Mouse (Mus musculus) liver, embryonic 14.5 days (tissue): ENCODE measurements around the gene Timmdc1. TPM values are rescaled to one million over a fixed set of nuclear protein-coding genes. Genes with fewer than 3 reads are reported as not detected.

ENCODE experiments used
- ATAC-seq: fragments of 200-750 bp; cut with Nextera tagmentation; 2 replicates; pipeline ENCODE4 v1.8.0; 2017; ENCODE audit warnings: moderate number of reproducible peaks, mild to moderate bottlenecking, moderate library complexity; ENCODE audit not compliant: insufficient read depth
- DNase-seq, 3 experiments: peaks; one replicate each; pipeline ENCODE4 v3.0.0-alpha.2; 2012 to 2013; ENCODE audit warnings: low read depth in 3 of 3, low spot score in 3 of 3
- H3K27ac ChIP-seq: fragments of 300-500 bp; sonication (generic); 2 replicates; pipeline ENCODE4 v1.5.1; 2014; ENCODE audit warnings: moderate library complexity, mild to moderate bottlenecking, control low read depth, inconsistent platforms
- H3K27me3 ChIP-seq: fragments of 300-500 bp; sonication (generic); 2 replicates; pipeline ENCODE4 v1.6.1; 2014; ENCODE audit warnings: mild to moderate bottlenecking, low read length, moderate library complexity; ENCODE audit not compliant: control insufficient read depth, insufficient read depth
- H3K36me3 ChIP-seq: fragments of 300-500 bp; sonication (generic); replicated peaks from 2 replicates; pipeline ENCODE4 v1.6.1; 2014; ENCODE audit warnings: low read depth; ENCODE audit not compliant: control insufficient read depth, insufficient read depth
- H3K4me1 ChIP-seq, 2 experiments: fragments of 200-500 bp in 1 of 2; fragments of 300-500 bp in 1 of 2; sonication (generic) in 1 of 2; replicated peaks; 2 replicates each; pipeline ENCODE4 v1.6.1; 2012 to 2014; ENCODE audit warnings: antibody characterized with exemption in 1 of 2, inconsistent platforms in 1 of 2, low read length in 1 of 2; ENCODE audit not compliant: control insufficient read depth in 2 of 2, insufficient read depth in 2 of 2
- H3K4me2 ChIP-seq: fragments of 300-500 bp; sonication (generic); 2 replicates; pipeline ENCODE4 v1.6.1; 2014; ENCODE audit warnings: low read depth, mild to moderate bottlenecking, control low read depth, moderate library complexity
- H3K4me3 ChIP-seq, 2 experiments: fragments of 200-500 bp in 1 of 2; fragments of 300-500 bp in 1 of 2; sonication (generic) in 1 of 2; 2 replicates each; pipeline ENCODE4 v1.5.1; 2012 to 2014; ENCODE audit warnings: low read depth in 2 of 2, low read length in 2 of 2, mild to moderate bottlenecking in 2 of 2, control low read depth in 1 of 2, inconsistent platforms in 1 of 2, moderate library complexity in 1 of 2; ENCODE audit not compliant: insufficient read depth in 1 of 2
- H3K9ac ChIP-seq: fragments of 300-500 bp; sonication (generic); replicated peaks from 2 replicates; pipeline ENCODE4 v1.6.1; 2014; ENCODE audit warnings: mild to moderate bottlenecking, control low read depth, moderate library complexity
- H3K9me3 ChIP-seq: fragments of 300-500 bp; sonication (generic); 2 replicates; pipeline ENCODE4 v1.6.1; 2016; ENCODE audit warnings: low read length, mixed read lengths; ENCODE audit not compliant: control insufficient read depth
- CTCF ChIP-seq: IDR thresholded peaks from 2 replicates; pipeline ENCODE4 v1.5.1; 2016; ENCODE audit warnings: antibody characterized with exemption, low read depth, control low read depth
- EP300 ChIP-seq: IDR thresholded peaks from 2 replicates; pipeline ENCODE4 v1.6.1; 2016; ENCODE audit warnings: antibody characterized with exemption, low read depth
- WGBS: fragments of 180-500 bp; shearing (Covaris S2); extraction: QIAGEN DNeasy Blood & Tissue Kit; methylation state at CpG from one replicate; pipeline ENCODE4 v1.1.7; 2014; ENCODE audit not compliant: insufficient replicate concordance; 5-methylcytosine and 5-hydroxymethylcytosine counted together
- polyA plus RNA-seq, 2 experiments: library from polyadenylated mRNA; depleted of rRNA in 1 of 2; stranded (reverse) in 1 of 2; unstranded in 1 of 2; fragments of >200 nt; fragmentation: Nextera tagmentation in 1 of 2; extraction: Ambion mirVana in 1 of 2; gene quantifications; 2 replicates each; pipeline versions ENCODE4 v1.2.1 to v1.2.3; 2012 to 2014

Gene Timmdc1
- polyA plus RNA-seq, 2 experiments, result 5.6 to 7.2 TPM

DNA sequence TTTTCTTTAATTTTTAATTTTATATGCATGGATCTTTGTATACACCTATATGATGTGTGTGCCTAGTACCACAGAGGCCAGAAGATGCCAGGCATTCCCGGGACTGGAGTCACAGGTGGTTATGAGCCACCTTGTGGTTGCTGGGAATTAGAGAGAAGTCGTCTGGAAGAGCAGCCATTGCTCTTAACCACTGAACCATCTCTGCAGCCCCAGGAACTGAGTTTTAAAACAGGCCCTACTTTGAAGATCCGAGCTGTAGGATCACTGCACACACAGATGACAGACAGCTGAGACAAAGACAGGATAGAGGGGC, 53.8 kb downstream of the Timmdc1 start:
- H3K27ac ChIP-seq, result no peak overlapping the region
- 28% methylated on average over 3 of the region's 3 CpGs for WGBS

DNA sequence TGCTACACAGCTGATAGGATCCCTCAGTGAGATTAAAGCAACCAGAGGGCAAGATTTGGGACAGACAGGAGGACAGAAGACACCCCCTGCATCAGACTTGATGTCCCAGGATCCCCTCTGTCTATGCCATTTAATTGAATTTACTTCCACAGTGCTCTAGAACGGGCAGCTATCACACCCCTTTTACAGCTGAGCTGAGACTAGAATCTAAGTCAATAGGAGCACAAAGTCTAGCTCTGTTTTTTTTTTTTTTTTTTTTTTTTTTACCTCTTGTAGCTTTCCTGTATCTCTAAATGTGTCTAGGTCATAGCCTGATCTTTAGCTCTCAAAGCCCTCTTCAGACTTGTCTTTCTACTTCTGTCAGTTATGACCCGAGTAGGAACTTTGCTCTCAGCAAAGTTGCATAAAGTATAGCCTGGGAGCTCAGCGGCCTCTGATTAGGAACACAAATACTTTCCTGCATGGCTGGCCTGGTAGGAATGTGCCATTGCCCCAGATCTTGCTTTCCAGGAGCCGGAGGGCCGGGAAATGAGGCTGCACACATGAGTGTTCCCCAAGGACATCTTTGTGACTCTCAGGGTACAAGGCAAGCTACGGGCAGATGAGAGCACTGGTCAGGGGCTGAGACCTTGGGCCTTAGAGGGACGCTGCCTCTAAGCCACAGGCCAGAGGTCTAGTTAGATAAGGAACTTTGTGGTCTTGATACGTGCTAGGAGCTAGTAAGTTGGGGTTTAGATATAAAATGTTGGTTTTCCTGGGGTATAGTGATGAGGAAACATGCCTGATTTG, 54.4 kb downstream of the Timmdc1 start:
- Histone ChIP-seq H3K9ac (no peak overlapping the region), H3K27me3 (no peaks in the 10 kb centered on the region), H3K36me3 (no peaks in the 10 kb centered on the region), H3K4me2 (no peak overlapping the region), H3K4me1 (peaks cover 12 to 28% of the 10 kb centered on the region in 2 experiments), H3K27ac (no peak overlapping the region), H3K4me3 (no peak overlapping the region), H3K9me3 (no peaks in the 10 kb centered on the region)
- no peak for TF ChIP-seq CTCF
- TF ChIP-seq EP300, result no peak; the same call in 1 of the 2 replicates
- DNase-seq (no peak), ATAC-seq (no peak)
- WGBS, result 40% methylated on average over 8 of the region's 8 CpGs

More for the DNA sequence above, 53.8 kb downstream of the Timmdc1 start:
- no peaks in the 10 kb centered on the region for H3K36me3 ChIP-seq
- H3K4me1 ChIP-seq, result peaks cover 16 to 32% of the 10 kb centered on the region in 2 experiments
- H3K9ac ChIP-seq, result no peak overlapping the region
- no peak for ATAC-seq
- no peaks in the 10 kb centered on the region for H3K27me3 ChIP-seq
- no peak overlapping the region for H3K4me3 ChIP-seq
- H3K4me2 ChIP-seq, result no peak overlapping the region
- DNase-seq, result no peak
- H3K9me3 ChIP-seq, result no peaks in the 10 kb centered on the region
- TF ChIP-seq CTCF (no peak), EP300 (no peak)

DNA sequence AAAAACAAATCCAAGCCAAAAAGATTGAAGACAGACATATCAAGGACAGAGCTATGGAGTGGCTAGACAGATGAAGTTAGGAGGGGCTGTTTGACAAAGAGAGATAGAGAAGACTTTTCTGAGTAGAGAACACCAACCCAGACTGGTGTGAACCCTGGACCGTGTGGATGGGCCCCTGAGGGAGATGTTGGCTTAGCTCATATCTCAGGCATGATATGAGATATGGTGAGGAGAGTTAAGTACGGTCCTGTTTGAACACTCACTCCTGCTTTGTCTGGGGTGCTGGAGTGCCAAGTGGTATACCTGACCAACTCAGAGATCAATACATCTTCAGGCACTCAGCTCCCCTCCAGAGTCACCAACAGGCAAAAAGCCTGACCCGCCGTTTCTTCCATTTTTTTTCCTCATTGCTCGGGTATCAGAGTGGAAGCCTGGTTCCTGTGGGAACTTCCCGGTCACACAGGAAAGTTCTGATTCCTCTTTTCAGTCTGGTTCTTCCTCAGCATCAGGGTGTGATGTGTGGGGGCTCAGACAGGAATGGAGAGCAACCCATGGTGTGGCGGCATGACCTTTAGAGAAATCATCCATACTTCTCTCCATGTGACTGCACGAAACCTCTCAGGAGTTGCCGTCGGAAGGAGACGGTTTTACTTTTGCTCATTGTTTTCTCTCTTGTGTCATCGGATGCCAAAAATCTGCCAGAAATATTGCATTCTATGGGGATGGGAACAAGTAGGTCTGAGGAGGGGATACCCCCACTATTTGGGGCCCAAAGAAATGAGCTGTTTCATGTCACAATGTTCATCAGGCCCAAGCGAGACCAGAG, 55.2 kb downstream of the Timmdc1 start:
- peak; percentile 15; the same call in 1 of the 2 replicates for ATAC-seq

DNA sequence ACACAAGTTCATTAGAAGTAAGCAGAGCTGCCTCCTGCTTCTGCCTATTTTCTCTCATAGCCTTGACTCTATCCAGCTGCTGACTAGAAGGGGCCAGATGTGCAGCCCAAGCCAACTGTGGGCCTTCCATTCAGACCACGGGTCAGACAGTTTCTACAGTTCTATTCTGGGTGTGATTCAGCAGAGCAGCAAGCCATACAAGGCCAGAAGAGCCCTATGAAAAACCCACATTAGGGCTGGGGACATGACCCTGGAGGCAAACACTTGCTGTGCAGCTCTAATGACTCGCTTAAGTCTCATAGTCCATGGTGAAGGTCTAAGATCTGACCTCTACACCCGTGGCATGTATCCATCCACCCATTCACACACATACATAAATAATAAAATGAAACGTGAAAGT, 56.4 kb downstream of the Timmdc1 start:
- Histone ChIP-seq H3K4me3 (no peak overlapping the region), H3K9ac (no peak overlapping the region), H3K27ac (no peak overlapping the region), H3K27me3 (no peaks in the 10 kb centered on the region), H3K4me2 (no peak overlapping the region), H3K9me3 (no peaks in the 10 kb centered on the region), H3K4me1 (peaks cover 6 to 19% of the 10 kb centered on the region in 2 experiments; a peak in 3 of 4 replicates), H3K36me3 (no peaks in the 10 kb centered on the region)
- ATAC-seq (no peak), DNase-seq (no peak)
- TF ChIP-seq EP300, result no peak
- no peak for TF ChIP-seq CTCF
- WGBS, result 63% methylated on average over 4 of the region's 4 CpGs

More for the DNA sequence above, 55.2 kb downstream of the Timmdc1 start:
- H3K9me3 ChIP-seq, result no peaks in the 10 kb centered on the region
- no peaks in the 10 kb centered on the region for H3K36me3 ChIP-seq
- no peak overlapping the region for H3K4me2 ChIP-seq
- H3K27me3 ChIP-seq, result no peaks in the 10 kb centered on the region
- DNase-seq, result no peak
- H3K4me1 ChIP-seq, result peaks cover 10 to 25% of the 10 kb centered on the region in 2 experiments
- no peak overlapping the region for H3K27ac ChIP-seq
- TF ChIP-seq EP300, result no peak
- TF ChIP-seq CTCF, result no peak
- no peak overlapping the region for H3K9ac ChIP-seq
- no peak overlapping the region for H3K4me3 ChIP-seq
- WGBS, result 60% methylated on average over 13 of the region's 13 CpGs

DNA sequence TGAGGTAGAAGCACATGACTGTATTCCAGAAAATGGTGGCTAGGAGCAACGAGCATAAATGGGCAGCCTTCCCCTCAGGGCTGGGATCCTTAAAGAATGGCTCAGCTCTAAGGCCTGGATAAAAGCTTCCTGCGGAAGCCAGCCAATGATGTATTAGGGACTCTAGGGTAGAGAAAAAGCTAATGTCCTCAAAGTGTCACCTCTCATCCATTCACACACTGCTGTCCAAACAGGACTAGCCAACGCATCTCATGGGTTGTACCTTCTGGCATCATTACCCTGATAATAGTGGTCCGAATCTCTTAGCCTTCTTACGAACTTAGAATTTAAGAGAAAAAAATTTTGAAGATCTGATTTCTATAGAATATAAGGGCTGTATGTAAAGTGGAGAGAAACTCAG, 59.2 kb downstream of the Timmdc1 start:
- Histone ChIP-seq H3K4me3 (no peak overlapping the region), H3K9me3 (no peaks in the 10 kb centered on the region), H3K27ac (no peak overlapping the region), H3K27me3 (no peaks in the 10 kb centered on the region), H3K4me2 (no peak overlapping the region), H3K36me3 (no peaks in the 10 kb centered on the region), H3K9ac (no peak overlapping the region), H3K4me1 (peaks cover 9 to 21% of the 10 kb centered on the region in 2 experiments)
- TF ChIP-seq CTCF (no peak), EP300 (no peak)
- no peak for DNase-seq
- WGBS, result 71% methylated on average over 5 of the region's 5 CpGs
- no peak for ATAC-seq
